Mouse (Mus musculus): ENCODE results near the gene Cyp2d10.

DNA sequence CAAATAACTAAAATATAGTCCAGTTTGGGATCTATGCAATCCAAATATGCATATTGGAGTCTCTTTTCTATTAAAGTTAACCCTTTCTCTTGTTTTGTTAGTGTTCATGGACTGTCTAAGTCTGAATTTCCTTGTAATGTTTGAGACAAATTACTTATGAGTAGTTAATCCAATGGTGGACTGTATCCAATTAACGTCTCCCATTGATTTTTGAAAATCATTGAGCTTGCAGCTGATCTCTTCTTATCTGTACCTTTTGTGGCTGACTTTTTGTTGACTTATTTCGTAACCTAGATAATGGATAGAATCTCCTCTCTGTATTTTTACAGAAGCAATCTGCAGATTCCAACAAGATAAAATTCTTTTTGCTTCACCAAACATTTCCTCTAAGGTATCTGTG lies 24.6 kb downstream of the Cyp2d10 start:
- TF ChIP-seq CTCF (IDR thresholded peaks at IDR 0.05; ENCODE audit: extremely low read depth, insufficient read depth, low read length) = no peak
- no peak for TF ChIP-seq POLR2A (IDR thresholded peaks at IDR 0.05; ENCODE audit: extremely low read depth, insufficient read depth, low read length)
